ENCODE assay signal across 8 mouse cellular contexts in genomic region chr13:100551371-100552008, GRCm38 (mm10). TPM values are rescaled to one million over a fixed set of nuclear protein-coding genes. Genes with fewer than 3 reads are reported as not detected.
DNase-seq lines count a peak whose midpoint lies in the region; ATAC-seq lines count a peak whose summit lies in the region.

No protein-coding gene starts in this region.

- WGBS in kidney, embryonic 16.5 days: under 1% methylated on average over 41 of the region's 41 CpGs

- peak overlapping the region; percentile 73 for H3K4me3 ChIP-seq in kidney, embryonic 16.5 days (ENCODE audit: low read length)

- peak overlapping the region; percentile 83 for H3K9ac ChIP-seq in kidney, embryonic 16.5 days (replicated peaks; ENCODE audit: low read length)

- ATAC-seq in granulocyte monocyte progenitor cell, adult 5-6 weeks (replicated peaks; ENCODE audit: poor library complexity, severe bottlenecking): peak; percentile 33
- ATAC-seq in kidney, embryonic 16.5 days (ENCODE audit: low FRiP score, low TSS enrichment): no peak

- no peaks in the 10 kb centered on the region for H3K36me3 ChIP-seq in kidney, embryonic 16.5 days (ENCODE audit: insufficient read depth, low read length)

- peak overlapping the region; percentile 78 for H3K27ac ChIP-seq in kidney, embryonic 16.5 days (ENCODE audit: low read length)

- H3K4me1 ChIP-seq in kidney, embryonic 16.5 days (ENCODE audit: insufficient read depth, low read length): peaks cover 18% of the 10 kb centered on the region; the same call in 1 of the 2 replicates

- no peaks in the 10 kb centered on the region for H3K9me3 ChIP-seq in kidney, embryonic 16.5 days (ENCODE audit: low read length)

- peak overlapping the region; percentile 97 for H3K4me2 ChIP-seq in kidney, embryonic 16.5 days (replicated peaks; ENCODE audit: low read depth, low read length)

- peak; percentile 48 to 61 for DNase-seq in lung, adult 18-20 months
- DNase-seq in lung, postnatal 36 days: no peak
- peak; percentile 43 for DNase-seq in cerebellum, adult 8-10 months
- peak; percentile 15 for DNase-seq in lung, postnatal 25 days (ENCODE audit: low spot score)
- peak; percentile 5 for DNase-seq in right cerebral cortex, postnatal 4 days
- no peak for DNase-seq in spleen, postnatal 14 days (ENCODE audit: low spot score in 2 of 2)

- H3K27me3 ChIP-seq in kidney, embryonic 16.5 days (ENCODE audit: insufficient read depth, low read length): peaks cover 41% of the 10 kb centered on the region

RNA-seq across cellular contexts. Expression of gene Ocln, which starts 1.0 kb away (rescaled TPM):
- not detected in 2 replicates for total RNA-seq in granulocyte monocyte progenitor cell, adult 5-6 weeks (2014; fragmentation: Nextera tagmentation)
- not detected in 2 replicates for total RNA-seq in granulocyte monocyte progenitor cell, adult 5-6 weeks (2017)
- polyA plus RNA-seq in kidney, embryonic 16.5 days (2015; fragmentation: Nextera tagmentation; extraction: Ambion mirVana): 34.3 and 34.4 TPM in 2 replicates

RNA-seq across cellular contexts. Expression of gene Gtf2h2, which starts 59.1 kb away (rescaled TPM):
- total RNA-seq in granulocyte monocyte progenitor cell, adult 5-6 weeks (2014; fragmentation: Nextera tagmentation): 59.2 and 73.9 TPM in 2 replicates
- total RNA-seq in granulocyte monocyte progenitor cell, adult 5-6 weeks (2017): 75.1 and 79.2 TPM in 2 replicates
- 76.1 and 85.4 TPM in 2 replicates for polyA plus RNA-seq in kidney, embryonic 16.5 days (2015; fragmentation: Nextera tagmentation; extraction: Ambion mirVana)

Comparison
In these comparisons a context has a peak if more than half of its experiments do, and no peak if none do; other contexts are left out.
1. DNase-seq: peak in lung, adult 18-20 months (2 of 2), cerebellum, adult 8-10 months (single experiment), lung, postnatal 25 days (single experiment) and right cerebral cortex, postnatal 4 days (single experiment); none in lung, postnatal 36 days (single experiment) and spleen, postnatal 14 days (0 of 2).